Mouse (Mus musculus): ENCODE results near the gene Map10.

DNA sequence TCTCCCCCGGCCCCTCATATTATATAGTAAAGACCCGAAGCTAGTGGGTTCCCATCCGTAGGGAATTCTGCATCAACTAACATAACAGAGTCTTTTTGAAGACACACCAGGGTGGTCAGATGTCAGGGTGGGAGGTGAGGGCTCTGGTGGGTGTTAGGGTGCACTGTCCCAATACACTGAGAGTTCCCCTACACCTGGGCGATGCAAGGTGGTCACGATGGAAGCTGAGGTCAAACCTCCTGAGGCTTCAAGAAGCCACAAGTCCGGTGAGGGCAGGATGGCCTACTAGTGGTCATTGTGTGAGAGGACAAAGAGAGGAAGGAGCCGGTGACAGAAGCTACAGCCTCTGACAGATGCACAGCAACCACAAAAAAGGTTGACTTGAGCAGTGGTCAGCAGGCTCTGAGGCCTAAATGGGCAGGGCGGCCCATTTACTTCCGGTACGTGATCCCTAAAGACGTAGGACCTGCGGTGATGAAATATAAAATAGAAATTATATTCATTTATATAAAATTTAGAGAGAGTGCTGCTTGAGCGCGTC lies 389 bp upstream of the Map10 start:
- TF ChIP-seq POLR2A (IDR thresholded peaks at IDR 0.05; ENCODE audit: low read depth, low read length) (no peak), CTCF (IDR thresholded peaks at IDR 0.05; ENCODE audit: extremely low read depth, insufficient read depth, insufficient read length, insufficient replicate concordance) (no peak)

All from spleen, adult 2 months (tissue).